Mouse (Mus musculus) erythroblast, embryonic 14.5 days (primary cell): ENCODE measurements around the gene Smad3.

Experiments
- GATA1 ChIP-seq: IDR thresholded peaks from 2 replicates; pipeline ENCODE4 v1.6.1; 2012; ENCODE audit warnings: low read length, inconsistent platforms, mixed read lengths
- TAL1 ChIP-seq: IDR thresholded peaks from 3 replicates; pipeline ENCODE4 v1.6.1; 2012; ENCODE audit warnings: low read length, inconsistent platforms, mixed read lengths

DNA sequence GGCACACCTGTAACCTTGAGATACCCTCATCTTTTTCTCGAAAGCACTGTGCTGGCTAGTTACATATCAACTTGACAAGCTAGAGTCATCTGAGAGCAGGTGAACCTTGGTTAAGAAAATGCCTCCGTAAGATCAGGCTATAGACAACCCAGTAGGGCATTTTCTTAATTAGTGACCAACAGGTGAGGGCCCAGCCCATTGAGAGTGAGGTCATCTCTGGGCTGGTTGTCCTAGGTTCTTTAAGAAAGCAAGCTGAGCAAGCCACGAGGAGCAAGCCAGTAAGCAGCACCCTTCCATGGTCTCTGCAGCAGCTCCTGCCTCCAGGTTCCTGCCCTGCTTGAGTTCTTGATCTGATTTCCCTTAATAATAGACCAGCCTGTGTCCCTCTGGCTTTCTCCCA, 97.1 kb downstream of the Smad3 start:
- no peak for TF ChIP-seq GATA1
- no peak for TF ChIP-seq TAL1
